Comparison of ENCODE assay signal across 8 mouse cellular contexts in the genomic region with DNA sequence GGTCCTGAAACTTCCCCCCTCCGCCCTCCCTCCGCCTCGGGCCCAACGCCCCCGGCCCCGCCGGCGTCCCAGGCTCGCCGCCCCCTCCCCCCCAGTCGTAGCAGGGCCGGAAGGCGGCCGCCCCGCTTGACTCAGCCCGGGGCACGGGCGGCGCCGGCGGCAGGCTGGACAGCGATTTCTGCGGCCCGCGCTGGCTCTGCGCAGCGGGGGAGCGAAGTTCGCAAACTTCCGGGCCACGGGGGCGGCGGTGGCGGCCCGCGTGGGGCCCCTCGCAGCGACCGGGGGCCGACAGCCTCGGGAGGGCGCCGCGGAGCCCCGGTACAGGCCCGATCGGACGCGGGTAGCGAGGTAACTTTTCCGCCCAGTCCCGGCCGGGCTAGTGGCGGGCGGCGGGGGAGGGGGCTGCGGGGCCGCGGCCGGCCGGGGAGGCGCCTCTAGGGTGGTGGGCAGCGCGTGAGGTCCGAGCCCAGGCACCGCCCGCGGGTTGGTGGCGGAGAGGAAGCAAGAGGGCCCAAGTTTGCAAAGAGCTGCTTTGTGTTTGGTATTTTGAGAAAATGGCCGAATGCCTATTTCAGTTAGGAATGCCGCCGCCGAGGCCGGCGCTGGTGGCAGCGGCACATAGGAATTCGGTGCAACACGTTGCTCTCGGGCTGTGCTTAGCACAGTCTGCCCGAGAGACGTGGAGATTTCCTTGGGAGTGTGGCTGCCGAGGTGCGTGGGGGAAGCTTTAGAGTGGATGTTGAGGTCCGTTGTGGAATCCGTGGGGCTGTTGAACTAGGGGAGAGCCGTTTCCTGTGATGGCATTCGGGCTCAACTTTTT. TPM values are rescaled to one million over a fixed set of nuclear protein-coding genes. Genes with fewer than 3 reads are reported as not detected.
DNase-seq lines count a peak whose midpoint lies in the region; ATAC-seq lines count a peak whose summit lies in the region.

No protein-coding gene starts in this region.

- peak overlapping the region; percentile 85 for H3K9ac ChIP-seq in forebrain, embryonic 13.5 days

- under 1% methylated on average over 68 of the region's 87 CpGs for WGBS in forebrain, embryonic 13.5 days

- H3K9me3 ChIP-seq in forebrain, embryonic 13.5 days (replicated peaks), result no peaks in the 10 kb centered on the region

- peak; percentile 17 to 40 for DNase-seq in CD8-positive naive resting alpha-beta T cell, adult 2 months (ENCODE audit: low read depth in 2 of 2, low spot score in 2 of 2)
- peak; percentile 74 to 78 for DNase-seq in adrenal gland, postnatal 36 days
- DNase-seq in heart, postnatal 25 days (ENCODE audit: low spot score), result peak; percentile 26
- peak; percentile 10 for DNase-seq in layer of hippocampus, adult 9-11 months
- peak; percentile 51 for DNase-seq in lung, postnatal 36 days
- peak; percentile 67 for DNase-seq in retina, embryonic 14.5 days (ENCODE audit: low spot score)
- peak; percentile 64 for DNase-seq in urinary bladder, adult 2 months (ENCODE audit: low spot score)

- H3K4me3 ChIP-seq in forebrain, embryonic 13.5 days, result peak overlapping the region; percentile 80

- H3K4me1 ChIP-seq in forebrain, embryonic 13.5 days, result peaks cover 18% of the 10 kb centered on the region

- H3K27ac ChIP-seq in forebrain, embryonic 13.5 days, result peak overlapping the region; percentile 87

- H3K4me2 ChIP-seq in forebrain, embryonic 13.5 days, result peak overlapping the region; percentile 69

- H3K27me3 ChIP-seq in forebrain, embryonic 13.5 days, result no peaks in the 10 kb centered on the region

- intact Hi-C loops in heart, postnatal 25 days (cut with DNase I), result loop anchor here (2.0 to 5.0 kb wide), 2 partner anchors 45 to 196 kb away; a partner anchor contains a TSS

- peak; percentile 61 for ATAC-seq in forebrain, embryonic 13.5 days

- peaks cover 29% of the 10 kb centered on the region for H3K36me3 ChIP-seq in forebrain, embryonic 13.5 days (ENCODE audit: poor library complexity, severe bottlenecking)

RNA-seq across cellular contexts. Expression of a gene that starts 1.0 kb away (rescaled TPM):
- total RNA-seq in adrenal gland, postnatal 36 days (2021), result 10 to 100 TPM; 24.8 to 26.8 TPM
- 11.1 and 13.1 TPM in 2 replicates for polyA plus RNA-seq in forebrain, embryonic 13.5 days (2015; fragmentation: Nextera tagmentation; extraction: Ambion mirVana)
- total RNA-seq in heart, postnatal 25 days (2021), result 10 to 100 TPM; 14.5 to 15.5 TPM
- 12.4 and 14.3 TPM in 2 replicates for polyA plus RNA-seq in urinary bladder, adult 2 months (2012; rRNA removed)

RNA-seq across cellular contexts. Expression of a gene that starts 43.6 kb away (rescaled TPM):
- 10 to 100 TPM; 26.0 to 30.0 TPM for total RNA-seq in adrenal gland, postnatal 36 days (2021)
- 33.8 and 35.8 TPM in 2 replicates for polyA plus RNA-seq in forebrain, embryonic 13.5 days (2015; fragmentation: Nextera tagmentation; extraction: Ambion mirVana)
- 10 to 100 TPM; 19.0 to 21.6 TPM for total RNA-seq in heart, postnatal 25 days (2021)
- polyA plus RNA-seq in urinary bladder, adult 2 months (2012; rRNA removed), result 13.3 TPM in 2 replicates

RNA-seq across cellular contexts. Expression of a gene that starts 43.7 kb away (rescaled TPM):
- 10 to 100 TPM; 55.9 to 93.4 TPM for total RNA-seq in adrenal gland, postnatal 36 days (2021)
- 82.5 and 87.1 TPM in 2 replicates for polyA plus RNA-seq in forebrain, embryonic 13.5 days (2015; fragmentation: Nextera tagmentation; extraction: Ambion mirVana)
- 10 to 100 TPM; 32.2 to 34.5 TPM for total RNA-seq in heart, postnatal 25 days (2021)
- 30.9 and 32.3 TPM in 2 replicates for polyA plus RNA-seq in urinary bladder, adult 2 months (2012; rRNA removed)

RNA-seq across cellular contexts. Expression of a gene that starts 55.0 kb away (rescaled TPM):
- total RNA-seq in adrenal gland, postnatal 36 days (2021), result under 1 TPM in 1 of 2 experiments, not detected in 1; 0.49 TPM
- 0.94 and 1.4 TPM in 2 replicates for polyA plus RNA-seq in forebrain, embryonic 13.5 days (2015; fragmentation: Nextera tagmentation; extraction: Ambion mirVana)
- total RNA-seq in heart, postnatal 25 days (2021), result under 1 TPM in 1 of 2 experiments, not detected in 1; 0.45 TPM
- 1.0 and 1.7 TPM in 2 replicates for polyA plus RNA-seq in urinary bladder, adult 2 months (2012; rRNA removed)

Comparison
In these comparisons a context has a peak if more than half of its experiments do, and no peak if none do; other contexts are left out.
1. Peak in every context shown above with its lines: DNase-seq, ATAC-seq, H3K4me3 ChIP-seq and H3K27ac ChIP-seq.
2. DNase-seq: peak in every context shown above with its lines; median percentile 76 in adrenal gland, postnatal 36 days; 67 in retina, embryonic 14.5 days; 64 in urinary bladder, adult 2 months; 51 in lung, postnatal 36 days; 28 in CD8-positive naive resting alpha-beta T cell, adult 2 months; 26 in heart, postnatal 25 days; 10 in layer of hippocampus, adult 9-11 months.